Mouse (Mus musculus) ES-CJ7 (cell line): ENCODE data around the gene Dnttip2.

Experiments used
- DNase-seq: peaks from one replicate; pipeline ENCODE4 v3.0.0; 2011; ENCODE audit warnings: low read depth, low spot score

Gene Dnttip2

GRCm38 (mm10) chr3:122324528-122324927, 50.3 kb downstream of the Dnttip2 start:
- DNase-seq, result no peak

GRCm38 (mm10) chr3:122330484-122330883, 56.3 kb downstream of the Dnttip2 start:
- no peak for DNase-seq

GRCm38 (mm10) chr3:122333493-122333892, 59.3 kb downstream of the Dnttip2 start:
- no peak for DNase-seq

GRCm38 (mm10) chr3:122333902-122334301, 59.7 kb downstream of the Dnttip2 start:
- DNase-seq, result no peak

- DNase-seq, result no peak
These were observed 60.2 kb downstream of the Dnttip2 start for GRCm38 (mm10) chr3:122334375-122334774.
